Mouse (Mus musculus) lung, postnatal 0 days (tissue): Measurements from ENCODE around the gene Slc23a2. TPM values are rescaled to one million over a fixed set of nuclear protein-coding genes. Genes with fewer than 3 reads are reported as not detected.
A peak's percentile ranks its signal among the peaks of the same experiment; 100 is the strongest.

Experiments
- ATAC-seq: fragments of 200-750 bp; cut with Nextera tagmentation; 2 replicates; pipeline ENCODE4 v1.8.0; 2017; ENCODE audit warnings: moderate library complexity
- DNase-seq: peaks from one replicate; pipeline ENCODE4 v3.0.0-alpha.2; 2016; ENCODE audit warnings: low spot score
- H3K27ac ChIP-seq: fragments of 300-500 bp; sonication (generic); 2 replicates; pipeline ENCODE4 v1.5.1; 2014; ENCODE audit warnings: antibody characterized with exemption, mild to moderate bottlenecking, low read length, mixed read lengths
- H3K27me3 ChIP-seq: fragments of 300-500 bp; sonication (generic); replicated peaks from 2 replicates; pipeline ENCODE4 v1.6.1; 2014; ENCODE audit warnings: low read length, mixed read lengths; ENCODE audit not compliant: insufficient read depth
- H3K36me3 ChIP-seq: fragments of 300-500 bp; sonication (generic); 2 replicates; pipeline ENCODE4 v1.6.1; 2014; ENCODE audit warnings: low read length, mixed read lengths; ENCODE audit not compliant: insufficient read depth
- H3K4me1 ChIP-seq: fragments of 300-500 bp; sonication (generic); 2 replicates; pipeline ENCODE4 v1.6.1; 2014; ENCODE audit warnings: antibody characterized with exemption, low read depth, low read length, mixed read lengths; ENCODE audit not compliant: insufficient read depth
- H3K4me2 ChIP-seq: fragments of 300-500 bp; sonication (generic); replicated peaks from 2 replicates; pipeline ENCODE4 v1.6.1; 2014; ENCODE audit warnings: low read depth, mild to moderate bottlenecking, low read length, moderate library complexity, mixed read lengths
- H3K4me3 ChIP-seq: fragments of 300-500 bp; sonication (generic); 2 replicates; pipeline ENCODE4 v1.5.1; 2014; ENCODE audit warnings: low read depth, low read length
- H3K9ac ChIP-seq: fragments of 300-500 bp; sonication (generic); replicated peaks from 2 replicates; pipeline ENCODE4 v1.6.1; 2014; ENCODE audit warnings: low read depth, mild to moderate bottlenecking
- H3K9me3 ChIP-seq: fragments of 300-500 bp; sonication (generic); 2 replicates; pipeline ENCODE4 v1.6.1; 2016; ENCODE audit warnings: low read length, mixed read lengths
- CTCF ChIP-seq: IDR thresholded peaks from 2 replicates; pipeline ENCODE4 v1.5.1; 2016; ENCODE audit warnings: antibody characterized with exemption, mild to moderate bottlenecking
- EP300 ChIP-seq: IDR thresholded peaks from 2 replicates; pipeline ENCODE4 v1.6.1; 2016; ENCODE audit warnings: antibody characterized with exemption, mild to moderate bottlenecking, control low read depth
- WGBS: fragments of 180-500 bp; shearing (Covaris S2); extraction: QIAGEN DNeasy Blood & Tissue Kit; methylation state at CpG from one replicate; pipeline ENCODE4 v1.1.7; 2014; 5-methylcytosine and 5-hydroxymethylcytosine counted together
- polyA plus RNA-seq: library from polyadenylated mRNA; unstranded; fragments of >200 nt; fragmentation: Nextera tagmentation; extraction: Ambion mirVana; gene quantifications from 2 replicates; pipeline ENCODE4 v1.2.1, GENCODE M21; 2015

Slc23a2 gene
- polyA plus RNA-seq, 1 experiment from 2014 or later: 35.8 TPM

DNA sequence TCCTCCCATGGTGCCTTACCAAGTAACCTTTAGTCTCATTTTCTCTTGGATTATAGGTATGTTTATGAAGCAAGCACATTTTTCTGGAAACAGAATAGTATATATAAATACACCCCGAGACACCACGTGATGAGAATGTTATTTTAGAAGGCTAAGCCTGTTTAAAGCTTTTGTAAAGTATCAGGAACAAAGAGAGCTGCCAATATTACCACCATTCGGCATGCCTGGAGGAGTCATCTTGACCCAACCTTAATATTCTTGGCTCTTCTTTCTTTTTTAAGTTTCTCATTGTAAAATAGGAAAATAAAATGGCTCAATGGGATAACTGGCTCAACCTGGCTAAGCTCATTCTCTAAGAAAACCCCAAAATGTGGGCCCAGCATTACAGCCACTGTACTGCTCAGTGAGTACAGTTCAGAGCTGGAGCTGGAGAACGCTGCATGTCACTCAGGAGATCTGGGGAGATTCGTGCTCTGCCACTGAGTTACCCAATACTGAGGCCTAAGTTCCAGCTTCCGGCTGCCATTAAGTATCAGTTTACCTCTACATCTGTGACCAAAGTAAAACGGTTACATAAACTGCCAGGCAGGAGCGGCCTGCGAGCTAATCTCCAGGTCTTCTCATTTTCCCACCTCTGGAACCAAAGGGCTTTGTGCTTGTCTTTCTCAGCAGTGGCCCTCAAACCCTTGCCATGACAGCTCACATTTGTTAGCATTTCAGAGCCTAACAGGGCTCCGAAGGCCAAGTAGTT, 74.7 kb downstream of the Slc23a2 start:
- DNase-seq (no peak), ATAC-seq (no peak)
- TF ChIP-seq CTCF (no peak), EP300 (no peak)
- WGBS: 90% methylated on average over 10 of the region's 10 CpGs
- Histone ChIP-seq H3K4me2 (no peak overlapping the region), H3K36me3 (peaks cover 9% of the 10 kb centered on the region; the same call in 1 of the 2 replicates), H3K9me3 (no peaks in the 10 kb centered on the region), H3K27me3 (no peaks in the 10 kb centered on the region), H3K4me1 (no peaks in the 10 kb centered on the region), H3K4me3 (no peak overlapping the region), H3K27ac (no peak overlapping the region), H3K9ac (no peak overlapping the region)

DNA sequence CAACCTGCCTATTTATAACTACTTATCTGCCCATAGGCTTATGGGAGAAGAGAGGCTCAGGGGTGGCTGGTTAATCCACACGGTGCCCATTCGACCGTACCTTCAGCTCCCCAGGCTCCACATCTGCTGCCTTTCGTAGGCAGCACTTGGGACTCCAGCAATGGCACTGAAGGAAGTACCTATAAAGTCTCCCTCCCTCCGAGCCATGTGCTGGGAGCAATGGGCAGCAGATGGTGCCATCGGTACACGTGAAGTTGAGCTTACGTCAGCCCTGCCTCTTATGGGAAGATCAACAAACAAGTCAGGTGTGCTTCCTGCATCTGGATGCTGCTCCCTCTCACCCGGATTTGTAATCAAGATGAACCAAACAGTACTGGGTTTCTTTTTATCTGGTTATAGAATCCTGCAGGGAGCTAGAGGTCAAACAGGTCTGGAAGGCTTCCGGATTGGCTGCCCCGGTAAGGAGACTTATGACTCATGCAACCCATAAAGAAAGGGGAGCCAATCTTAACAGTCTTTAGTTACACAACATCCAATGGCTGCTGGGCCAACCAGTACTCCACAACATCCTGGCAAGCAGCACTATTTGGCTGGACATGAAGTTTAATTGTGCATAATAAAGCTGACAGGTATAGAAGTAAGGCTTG, 80.6 kb downstream of the Slc23a2 start:
- Histone ChIP-seq H3K4me2 (no peak overlapping the region), H3K4me1 (no peaks in the 10 kb centered on the region), H3K27me3 (no peaks in the 10 kb centered on the region), H3K36me3 (no peaks in the 10 kb centered on the region), H3K9me3 (no peaks in the 10 kb centered on the region), H3K27ac (no peak overlapping the region), H3K9ac (no peak overlapping the region), H3K4me3 (no peak overlapping the region)
- TF ChIP-seq EP300 (no peak), CTCF (peak; percentile 39)
- DNase-seq (peak; percentile 28), ATAC-seq (peak; percentile 42)
- 73% methylated on average over 11 of the region's 11 CpGs for WGBS

DNA sequence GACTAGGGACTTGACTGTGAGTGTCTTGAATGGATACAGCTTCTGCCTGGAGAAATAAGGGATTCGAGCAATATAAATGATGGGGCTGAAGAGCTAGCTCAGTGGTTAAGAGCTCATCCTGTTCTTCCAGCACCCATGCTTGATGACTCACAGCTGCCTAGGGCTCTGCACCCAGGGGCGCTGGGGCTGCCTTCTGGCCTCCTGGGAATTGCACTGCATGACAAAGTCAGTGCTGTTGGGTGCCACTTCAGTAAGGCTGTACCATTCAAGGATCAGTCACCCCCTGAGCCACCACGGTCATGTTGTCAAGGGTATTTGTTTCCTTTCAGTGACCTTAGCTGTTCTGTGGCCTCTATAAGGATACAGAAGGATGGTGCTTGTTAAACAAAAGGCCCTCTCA, 81.1 kb downstream of the Slc23a2 start:
- H3K9ac ChIP-seq: no peak overlapping the region
- no peaks in the 10 kb centered on the region for H3K27me3 ChIP-seq
- H3K27ac ChIP-seq: no peak overlapping the region

DNA sequence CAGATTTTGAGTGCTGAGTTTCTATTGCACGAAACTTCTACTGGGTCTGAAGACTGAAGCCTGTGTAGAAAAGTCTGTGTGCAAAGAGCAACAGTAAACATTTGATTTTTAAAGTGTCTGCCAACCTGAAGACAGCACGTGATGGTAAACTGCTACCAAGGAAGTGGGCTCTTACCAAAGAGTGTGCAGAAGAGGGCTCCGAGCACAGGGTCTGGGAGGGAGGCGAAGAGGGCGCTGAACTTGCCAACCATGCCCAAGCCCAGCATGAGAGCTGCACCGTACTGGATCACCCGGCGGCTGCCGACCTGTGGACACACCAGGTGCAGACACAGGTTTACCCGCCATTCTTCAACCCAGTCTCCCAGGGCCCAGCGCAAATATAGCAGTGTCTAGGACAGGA, 83.0 kb downstream of the Slc23a2 start:
- no peak overlapping the region for H3K27ac ChIP-seq
- H3K27me3 ChIP-seq: no peaks in the 10 kb centered on the region
- 74% methylated on average over 11 of the region's 11 CpGs for WGBS
- DNase-seq (peak; percentile 42), ATAC-seq (peak; percentile 66)
- no peak overlapping the region for H3K4me2 ChIP-seq
- no peak overlapping the region for H3K4me3 ChIP-seq
- TF ChIP-seq EP300 (no peak), CTCF (no peak)
- peaks cover 10% of the 10 kb centered on the region for H3K36me3 ChIP-seq
- no peaks in the 10 kb centered on the region for H3K9me3 ChIP-seq
- H3K9ac ChIP-seq: no peak overlapping the region
- H3K4me1 ChIP-seq: no peaks in the 10 kb centered on the region

More for the DNA sequence above, 81.1 kb downstream of the Slc23a2 start:
- Histone ChIP-seq H3K36me3 (no peaks in the 10 kb centered on the region; the same call in 1 of the 2 replicates), H3K4me3 (no peak overlapping the region), H3K4me2 (no peak overlapping the region), H3K9me3 (no peaks in the 10 kb centered on the region), H3K4me1 (no peaks in the 10 kb centered on the region)
- ATAC-seq: no peak
- WGBS: 73% methylated on average over 3 of the region's 3 CpGs
- DNase-seq: no peak
- TF ChIP-seq CTCF (no peak), EP300 (no peak)

DNA sequence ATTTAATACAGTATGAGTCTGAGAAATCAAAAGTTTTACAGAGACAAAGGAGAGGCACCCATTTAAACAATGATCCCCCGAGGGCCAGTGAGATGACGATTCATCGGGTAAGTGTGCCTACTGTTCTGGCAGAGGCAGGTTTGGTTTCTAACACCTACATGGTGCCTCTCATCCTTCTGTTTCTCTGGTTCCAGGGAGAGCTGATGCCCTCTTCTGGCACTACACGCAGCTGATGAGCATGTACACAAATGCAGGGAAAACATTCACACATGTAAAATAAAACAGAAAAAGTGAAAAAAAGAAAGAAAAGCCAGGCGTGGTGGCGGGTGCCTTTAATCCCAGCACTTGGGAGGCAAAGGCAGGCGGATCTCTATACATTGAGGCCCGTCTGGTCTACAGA, 85.0 kb downstream of the Slc23a2 start:
- no peak for DNase-seq
- TF ChIP-seq CTCF: peak; percentile 46
- TF ChIP-seq EP300: no peak
- no peaks in the 10 kb centered on the region for H3K4me1 ChIP-seq
- no peak for ATAC-seq
- H3K27me3 ChIP-seq: no peaks in the 10 kb centered on the region
- H3K9ac ChIP-seq: no peak overlapping the region
- H3K4me2 ChIP-seq: no peak overlapping the region
- no peak overlapping the region for H3K4me3 ChIP-seq
- no peaks in the 10 kb centered on the region for H3K9me3 ChIP-seq
- 91% methylated on average over 8 of the region's 8 CpGs for WGBS
- H3K27ac ChIP-seq: no peak overlapping the region
- H3K36me3 ChIP-seq: peaks cover 18% of the 10 kb centered on the region

DNA sequence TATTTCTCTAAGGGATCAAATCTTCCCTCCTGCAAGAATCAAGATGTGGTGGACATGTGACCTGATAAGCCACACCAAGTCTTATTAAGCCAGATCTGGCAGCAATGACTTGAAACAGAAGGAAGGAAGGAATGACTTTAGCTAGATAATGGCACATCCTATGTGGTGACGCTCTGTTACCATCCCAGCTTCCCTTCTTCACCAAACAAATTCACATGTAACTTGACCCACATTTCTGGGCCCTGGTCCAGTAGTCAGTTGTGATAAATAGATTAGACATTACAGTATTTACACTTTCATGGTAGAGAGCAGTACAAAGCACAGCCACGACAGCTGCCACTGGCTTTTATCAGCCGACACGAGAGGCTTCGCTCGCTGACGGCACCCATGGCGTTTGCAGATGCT, 89.6 kb downstream of the Slc23a2 start:
- Histone ChIP-seq H3K9ac (no peak overlapping the region), H3K4me1 (no peaks in the 10 kb centered on the region), H3K9me3 (no peaks in the 10 kb centered on the region), H3K27me3 (no peaks in the 10 kb centered on the region), H3K36me3 (peaks cover 18% of the 10 kb centered on the region), H3K27ac (no peak overlapping the region), H3K4me3 (no peak overlapping the region), H3K4me2 (no peak overlapping the region)
- ATAC-seq: peak; percentile 72
- 47% methylated on average over 8 of the region's 8 CpGs for WGBS
- peak; percentile 65 for DNase-seq
- TF ChIP-seq CTCF: no peak
- TF ChIP-seq EP300: no peak
